Mouse (Mus musculus) spleen, adult 2 months (tissue): Measurements from ENCODE around the gene Saysd1.

Experiments
- CTCF ChIP-seq: fragments of 200-500 bp; IDR thresholded peaks from 2 replicates; pipeline ENCODE4 v1.5.1; 2011; ENCODE audit warnings: mild to moderate bottlenecking, inconsistent platforms; ENCODE audit not compliant: insufficient read depth, insufficient read length, insufficient replicate concordance; ENCODE audit errors: extremely low read depth
- POLR2A ChIP-seq: fragments of 200-500 bp; IDR thresholded peaks from 2 replicates; pipeline ENCODE4 v1.6.1; 2011; ENCODE audit warnings: low read depth, low read length, inconsistent platforms

- TF ChIP-seq POLR2A (no peak), CTCF (no peak)
Observed at GRCm38 (mm10) chr14:20081084-20081483, 57.2 kb downstream of the Saysd1 start.
